Mouse (Mus musculus) CH12.LX (cell line): Measurements from ENCODE around the gene Rasa3. TPM values are rescaled to one million over a fixed set of nuclear protein-coding genes. Genes with fewer than 3 reads are reported as not detected.

Experiments used
- DNase-seq: peaks from one replicate; pipeline ENCODE4 v3.0.0-alpha.2; 2013; ENCODE audit errors: extremely low read depth
- H3K27ac ChIP-seq: 2 replicates; pipeline ENCODE4 v1.5.1; 2012; ENCODE audit warnings: low read depth, mild to moderate bottlenecking, control low read depth, moderate library complexity; ENCODE audit not compliant: insufficient read depth
- H3K27me3 ChIP-seq: replicated peaks from 2 replicates; pipeline ENCODE3; 2012; ENCODE audit warnings: inconsistent platforms
- H3K36me3 ChIP-seq, 2 experiments: replicated peaks in 1 of 2; 2 replicates each; pipeline versions ENCODE3 to v1.6.1; 2012; ENCODE audit warnings: inconsistent platforms in 1 of 2, low read length in 1 of 2, mild to moderate bottlenecking in 1 of 2, mixed read lengths in 1 of 2, moderate library complexity in 1 of 2; ENCODE audit not compliant: control insufficient read depth in 1 of 2, insufficient read depth in 1 of 2
- H3K4me1 ChIP-seq, 2 experiments: 2 replicates each; pipeline ENCODE4 v1.6.1; 2012; ENCODE audit warnings: inconsistent platforms in 1 of 2, moderate library complexity in 1 of 2; ENCODE audit not compliant: insufficient read depth in 2 of 2, control insufficient read depth in 1 of 2
- H3K4me2 ChIP-seq: 2 replicates; pipeline ENCODE4 v1.6.1; 2012; ENCODE audit warnings: low read depth, mild to moderate bottlenecking, control low read depth; ENCODE audit not compliant: poor library complexity, insufficient read depth, severe bottlenecking
- H3K4me3 ChIP-seq, 3 experiments: fragments of 150-350 bp in 1 of 3; sonication (generic) in 1 of 3; replicated peaks in 1 of 3; 2 replicates each; pipeline versions ENCODE3 to v1.5.1; 2011 to 2012; ENCODE audit warnings: low read depth in 2 of 3, low read length in 2 of 3, mild to moderate bottlenecking in 2 of 3, moderate library complexity in 2 of 3, control low read depth in 1 of 3, improper control_type of control experiment in 1 of 3, inconsistent platforms in 1 of 3, mixed read lengths in 1 of 3; ENCODE audit not compliant: poor library complexity in 1 of 3
- H3K79me2 ChIP-seq: replicated peaks from 2 replicates; pipeline ENCODE4 v1.6.1; 2012; ENCODE audit warnings: mild to moderate bottlenecking, moderate library complexity; ENCODE audit not compliant: control insufficient read depth, poor library complexity, insufficient read depth, severe bottlenecking; ENCODE audit errors: extremely low read depth
- H3K9ac ChIP-seq: 2 replicates; pipeline ENCODE4 v1.6.1; 2012; ENCODE audit warnings: low read depth, mild to moderate bottlenecking, control low read depth, moderate library complexity; ENCODE audit not compliant: insufficient read depth
- H3K9me3 ChIP-seq: replicated peaks from 2 replicates; pipeline ENCODE3; 2012; ENCODE audit warnings: low read length, inconsistent platforms, mixed read lengths
- CHD1 ChIP-seq: IDR thresholded peaks from 2 replicates; pipeline ENCODE4 v1.6.1; 2012; ENCODE audit warnings: low read depth, low read length, improper control_type of control experiment, inconsistent platforms
- ELF1 ChIP-seq: IDR thresholded peaks from 2 replicates; pipeline ENCODE4 v1.6.1; 2014; ENCODE audit warnings: low read depth, mild to moderate bottlenecking, inconsistent platforms, low read length, improper control_type of control experiment
- EP300 ChIP-seq: IDR thresholded peaks from 2 replicates; pipeline ENCODE4 v1.6.1; 2011; ENCODE audit warnings: low read length, improper control_type of control experiment
- GABPA ChIP-seq: IDR thresholded peaks from 2 replicates; pipeline ENCODE4 v1.6.1; 2012; ENCODE audit warnings: low read depth, low read length, improper control_type of control experiment, inconsistent platforms; ENCODE audit not compliant: insufficient replicate concordance
- HCFC1 ChIP-seq: IDR thresholded peaks from 2 replicates; pipeline ENCODE4 v1.6.1; 2012; ENCODE audit warnings: low read depth, mild to moderate bottlenecking, inconsistent platforms, low read length, improper control_type of control experiment
- IRF4 ChIP-seq: IDR thresholded peaks from 2 replicates; pipeline ENCODE4 v1.6.1; 2014; ENCODE audit warnings: low read depth, mild to moderate bottlenecking, inconsistent platforms, low read length, improper control_type of control experiment
- JUN ChIP-seq: IDR thresholded peaks from 2 replicates; pipeline ENCODE4 v1.6.1; 2011; ENCODE audit warnings: low read depth, mild to moderate bottlenecking, low read length, improper control_type of control experiment, moderate library complexity; ENCODE audit not compliant: insufficient read depth
- JUND ChIP-seq: conservative IDR thresholded peaks from 2 replicates; pipeline ENCODE4 v1.6.1; 2011; ENCODE audit warnings: low read depth, low read length, improper control_type of control experiment
- KAT2A ChIP-seq: IDR thresholded peaks from 2 replicates; pipeline ENCODE4 v1.6.1; 2012; ENCODE audit warnings: low read length, improper control_type of control experiment, inconsistent platforms; ENCODE audit not compliant: insufficient replicate concordance
- MAX ChIP-seq: IDR thresholded peaks from 2 replicates; pipeline ENCODE4 v1.6.1; 2011; ENCODE audit warnings: low read length, improper control_type of control experiment
- MAZ ChIP-seq: IDR thresholded peaks from 2 replicates; pipeline ENCODE4 v1.6.1; 2012; ENCODE audit warnings: low read depth, mild to moderate bottlenecking, inconsistent platforms, low read length, improper control_type of control experiment, moderate library complexity
- MEF2A ChIP-seq: IDR thresholded peaks from 2 replicates; pipeline ENCODE4 v1.6.1; 2014; ENCODE audit warnings: low read depth, mild to moderate bottlenecking, inconsistent platforms, low read length, improper control_type of control experiment, borderline replicate concordance
- MXI1 ChIP-seq: IDR thresholded peaks from 2 replicates; pipeline ENCODE4 v1.6.1; 2011; ENCODE audit warnings: mild to moderate bottlenecking, low read depth, low read length, improper control_type of control experiment
- MYC ChIP-seq: IDR thresholded peaks from 2 replicates; pipeline ENCODE4 v1.6.1; 2011; ENCODE audit warnings: low read depth, mild to moderate bottlenecking, improper control_type of control experiment, low read length
- NELFE ChIP-seq: IDR thresholded peaks from 2 replicates; pipeline ENCODE4 v1.6.1; 2011; ENCODE audit warnings: low read depth, low read length, improper control_type of control experiment
- POLR2AphosphoS2 ChIP-seq: IDR thresholded peaks from 2 replicates; pipeline ENCODE4 v1.6.1; 2011; ENCODE audit warnings: low read depth, low read length, improper control_type of control experiment
- RAD21 ChIP-seq: IDR thresholded peaks from 2 replicates; pipeline ENCODE4 v1.6.1; 2011; ENCODE audit warnings: low read depth, mild to moderate bottlenecking, low read length, improper control_type of control experiment, moderate library complexity
- RCOR1 ChIP-seq: conservative IDR thresholded peaks from 2 replicates; pipeline ENCODE4 v1.6.1; 2012; ENCODE audit warnings: low read depth, mild to moderate bottlenecking, inconsistent platforms, low read length, improper control_type of control experiment
- SMC3 ChIP-seq: IDR thresholded peaks from 2 replicates; pipeline ENCODE4 v1.6.1; 2011; ENCODE audit warnings: low read depth, low read length, improper control_type of control experiment
- TCF12 ChIP-seq: IDR thresholded peaks from 2 replicates; pipeline ENCODE4 v1.6.1; 2014; ENCODE audit warnings: low read depth, mild to moderate bottlenecking, inconsistent platforms, low read length, improper control_type of control experiment
- USF1 ChIP-seq: IDR thresholded peaks from 2 replicates; pipeline ENCODE4 v1.6.1; 2014; ENCODE audit warnings: low read depth, mild to moderate bottlenecking, inconsistent platforms, low read length, improper control_type of control experiment
- ZKSCAN1 ChIP-seq: IDR thresholded peaks from 2 replicates; pipeline ENCODE4 v1.6.1; 2012; ENCODE audit warnings: low read depth, inconsistent platforms, low read length, improper control_type of control experiment, borderline replicate concordance
- dilution Hi-C: fragments of 300-500 bp; cut with MboI; formaldehyde crosslinking; loops from 2 replicates; pipeline ENCODE4 v1.14.3; 2020; ENCODE audit warnings: low sequenced_read_pairs; ENCODE audit not compliant: extremely low pct_unique_long_range_greater_than_20kb, extremely low pct_ligation_motif_present
- in situ Hi-C: fragments of 300-500 bp; cut with MboI; formaldehyde crosslinking; loops from 3 replicates; pipeline ENCODE4 v1.14.3; 2019; ENCODE audit warnings: low sequenced_read_pairs, low pct_ligation_motif_present, low pct_unique_long_range_greater_than_20kb, mixed read lengths
- polyA plus RNA-seq: library from polyadenylated mRNA; unstranded; fragments of >175 nt; gene quantifications from 2 replicates; pipeline ENCODE4 v1.2.1, GENCODE M21; 2012; ENCODE audit warnings: low read depth; ENCODE audit not compliant: insufficient read length
- total RNA-seq, 2 experiments: library from RNA; depleted of rRNA; stranded (reverse); fragments of 300-350 nt in 1 of 2; fragments of >200 nt in 1 of 2; gene quantifications; 2 replicates each; pipeline ENCODE4 v1.2.3; 2012 to 2014

Rasa3 gene
- total and polyA plus RNA-seq, 3 experiments, result 12.8 to 28.5 (median 13.6) TPM

- Histone ChIP-seq H3K79me2 (no peaks in the 10 kb centered on the region), H3K27me3 (no peaks in the 10 kb centered on the region), H3K36me3 (no peaks in the 10 kb centered on the region), H3K4me2 (no peak overlapping the region), H3K9ac (no peak overlapping the region), H3K4me1 (peaks cover 7 to 18% of the 10 kb centered on the region in 2 experiments), H3K27ac (no peak overlapping the region), H3K4me3 (no peak overlapping the region), H3K9me3 (no peaks in the 10 kb centered on the region)
- no peak for TF ChIP-seq HCFC1
- TF ChIP-seq JUN, result no peak
- TF ChIP-seq TCF12, result no peak
- TF ChIP-seq MYC, result no peak
- TF ChIP-seq GABPA, result no peak
- TF ChIP-seq POLR2AphosphoS2, result no peak
- TF ChIP-seq RCOR1, result no peak
- TF ChIP-seq USF1, result no peak
- TF ChIP-seq KAT2A, result no peak
- TF ChIP-seq MXI1, result no peak
- TF ChIP-seq EP300, result no peak
- DNase-seq, result no peak
- dilution Hi-C loops (no loop called here), in situ Hi-C loops (loop anchor here (5.0 kb wide), 1 partner anchor 40 kb away; no protein-coding TSS in a partner anchor)
Observed at GRCm38 (mm10) chr8:13557526-13557925, 119.9 kb downstream of the Rasa3 start.

- TF ChIP-seq TCF12, result no peak
- no peak for TF ChIP-seq SMC3
- TF ChIP-seq MEF2A, result no peak
- TF ChIP-seq CHD1, result no peak
- TF ChIP-seq MXI1, result no peak
- no peak for TF ChIP-seq ELF1
- no peak for TF ChIP-seq USF1
- TF ChIP-seq RCOR1, result no peak
- no peak for TF ChIP-seq RAD21
- TF ChIP-seq NELFE, result no peak
- no peak for TF ChIP-seq JUND
- no peak for TF ChIP-seq MAX
- no peak for TF ChIP-seq IRF4
- no peak for TF ChIP-seq ZKSCAN1
- no peak for TF ChIP-seq MAZ
- Histone ChIP-seq H3K4me2 (no peak overlapping the region), H3K9me3 (no peaks in the 10 kb centered on the region), H3K4me1 (peaks cover 28 to 60% of the 10 kb centered on the region in 2 experiments), H3K27me3 (no peaks in the 10 kb centered on the region), H3K36me3 (no peaks in the 10 kb centered on the region), H3K27ac (no peak overlapping the region), H3K4me3 (no peak overlapping the region), H3K9ac (no peak overlapping the region), H3K79me2 (no peaks in the 10 kb centered on the region)
- dilution Hi-C loops, result no loop called here
- in situ Hi-C loops, result loop anchor here (5.0 kb wide), 2 partner anchors 126 to 201 kb away; partner anchors contain the start of gene Rasa3
- DNase-seq, result no peak
Observed at GRCm38 (mm10) chr8:13551574-13551830, 125.9 kb downstream of the Rasa3 start.
